Mouse (Mus musculus) embryonic facial prominence, embryonic 13.5 days (tissue): ENCODE data around the gene Elmo3. TPM values are rescaled to one million over a fixed set of nuclear protein-coding genes. Genes with fewer than 3 reads are reported as not detected.
A peak's percentile ranks its signal among the peaks of the same experiment; 100 is the strongest.

Experiments
- ATAC-seq: fragments of 200-750 bp; cut with Nextera tagmentation; 2 replicates; pipeline ENCODE4 v1.8.0; 2017; ENCODE audit warnings: low read depth; ENCODE audit not compliant: insufficient number of reproducible peaks, insufficient read depth, low FRiP score, low TSS enrichment
- H3K27ac ChIP-seq: fragments of 300-500 bp; sonication (generic); 2 replicates; pipeline ENCODE4 v1.5.1; 2015; ENCODE audit warnings: moderate library complexity, mild to moderate bottlenecking, inconsistent platforms
- H3K27me3 ChIP-seq: fragments of 300-500 bp; sonication (generic); 2 replicates; pipeline ENCODE4 v1.6.1; 2015; ENCODE audit warnings: mild to moderate bottlenecking, inconsistent platforms
- H3K36me3 ChIP-seq: fragments of 300-500 bp; sonication (generic); 2 replicates; pipeline ENCODE4 v1.6.1; 2015; ENCODE audit warnings: mild to moderate bottlenecking, inconsistent platforms
- H3K4me1 ChIP-seq: fragments of 300-500 bp; sonication (generic); 2 replicates; pipeline ENCODE4 v1.6.1; 2015; ENCODE audit warnings: inconsistent platforms
- H3K4me2 ChIP-seq: fragments of 300-500 bp; sonication (generic); 2 replicates; pipeline ENCODE4 v1.6.1; 2015; ENCODE audit warnings: moderate library complexity, mild to moderate bottlenecking, inconsistent platforms
- H3K4me3 ChIP-seq: fragments of 300-500 bp; sonication (generic); 2 replicates; pipeline ENCODE4 v1.5.1; 2015; ENCODE audit warnings: mild to moderate bottlenecking, inconsistent platforms
- H3K9ac ChIP-seq: fragments of 300-500 bp; sonication (generic); 2 replicates; pipeline ENCODE4 v1.6.1; 2015; ENCODE audit warnings: mild to moderate bottlenecking, inconsistent platforms
- H3K9me3 ChIP-seq: fragments of 300-500 bp; sonication (generic); 2 replicates; pipeline ENCODE4 v1.6.1; 2016; ENCODE audit warnings: inconsistent platforms
- WGBS: fragments of 180-500 bp; shearing (Covaris S2); methylation state at CpG from one replicate; pipeline ENCODE4 v1.1.7; 2015; ENCODE audit warnings: mixed read lengths; 5-methylcytosine and 5-hydroxymethylcytosine counted together
- polyA plus RNA-seq: library from polyadenylated mRNA; unstranded; fragments of >200 nt; fragmentation: Nextera tagmentation; extraction: Ambion mirVana; gene quantifications from 2 replicates; pipeline ENCODE4 v1.2.1, GENCODE M21; 2015

The Elmo3 gene
- polyA plus RNA-seq, 1 experiment from 2014 or later, result 6.0 TPM

DNA sequence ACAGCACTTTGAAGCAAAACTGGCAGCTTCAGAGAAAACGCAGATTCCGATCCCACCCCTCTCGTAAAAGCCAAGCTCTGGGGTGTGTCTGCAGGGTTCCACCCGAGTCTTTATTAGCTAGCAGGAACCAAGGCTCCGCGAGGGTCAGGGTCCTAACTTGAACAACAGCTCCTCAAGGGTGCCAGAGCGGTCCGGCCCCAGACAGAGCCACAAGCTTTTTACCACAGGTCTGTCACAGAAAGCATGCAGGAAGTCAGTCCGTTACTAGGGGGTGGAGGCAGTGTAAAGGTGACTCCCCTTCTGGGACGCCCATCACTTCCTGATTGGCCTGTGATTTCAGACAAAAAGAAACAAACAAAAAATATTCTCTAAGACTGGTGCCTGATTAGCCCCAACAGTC is 40.3 kb upstream of the Elmo3 start:
- 17% methylated on average over 10 of the region's 10 CpGs for WGBS
- Histone ChIP-seq H3K4me3 (peak overlapping the region; percentile 69), H3K4me2 (peak overlapping the region; percentile 86), H3K9me3 (no peaks in the 10 kb centered on the region), H3K4me1 (peaks cover 32% of the 10 kb centered on the region), H3K27ac (no peak overlapping the region), H3K27me3 (peaks cover 89% of the 10 kb centered on the region), H3K9ac (0 out of 2 replicates have a peak overlapping the region, but pooled peaks have one; percentile 7), H3K36me3 (no peaks in the 10 kb centered on the region)
- no peak for ATAC-seq

DNA sequence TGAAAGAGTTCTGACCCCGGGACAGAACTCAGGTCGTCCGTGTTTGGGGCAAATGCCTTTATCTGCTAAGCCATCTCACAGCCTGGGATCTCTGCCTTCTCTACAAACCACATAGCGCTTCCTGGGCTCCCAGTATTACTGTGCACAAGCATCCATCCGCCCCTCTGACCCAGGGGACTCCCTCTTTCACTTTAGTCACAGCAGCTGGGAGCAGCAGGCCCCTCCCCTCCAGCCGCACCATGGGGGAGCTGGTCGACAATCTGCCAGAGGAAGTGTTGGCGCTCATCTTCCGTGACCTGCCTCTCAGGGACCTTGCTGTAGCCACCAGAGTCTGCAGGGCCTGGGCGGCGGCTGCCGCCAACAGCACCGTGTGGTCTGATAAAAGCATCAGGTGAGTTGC is 38.6 kb upstream of the Elmo3 start:
- H3K9me3 ChIP-seq, result no peaks in the 10 kb centered on the region
- ATAC-seq, result no peak
- H3K27me3 ChIP-seq, result peaks cover 90% of the 10 kb centered on the region
- H3K4me3 ChIP-seq, result no peak overlapping the region
- no peak overlapping the region for H3K27ac ChIP-seq
- no peak overlapping the region for H3K4me2 ChIP-seq
- H3K9ac ChIP-seq, result no peak overlapping the region
- H3K4me1 ChIP-seq, result peaks cover 42% of the 10 kb centered on the region
- H3K36me3 ChIP-seq, result no peaks in the 10 kb centered on the region
- WGBS, result 16% methylated on average over 13 of the region's 13 CpGs

DNA sequence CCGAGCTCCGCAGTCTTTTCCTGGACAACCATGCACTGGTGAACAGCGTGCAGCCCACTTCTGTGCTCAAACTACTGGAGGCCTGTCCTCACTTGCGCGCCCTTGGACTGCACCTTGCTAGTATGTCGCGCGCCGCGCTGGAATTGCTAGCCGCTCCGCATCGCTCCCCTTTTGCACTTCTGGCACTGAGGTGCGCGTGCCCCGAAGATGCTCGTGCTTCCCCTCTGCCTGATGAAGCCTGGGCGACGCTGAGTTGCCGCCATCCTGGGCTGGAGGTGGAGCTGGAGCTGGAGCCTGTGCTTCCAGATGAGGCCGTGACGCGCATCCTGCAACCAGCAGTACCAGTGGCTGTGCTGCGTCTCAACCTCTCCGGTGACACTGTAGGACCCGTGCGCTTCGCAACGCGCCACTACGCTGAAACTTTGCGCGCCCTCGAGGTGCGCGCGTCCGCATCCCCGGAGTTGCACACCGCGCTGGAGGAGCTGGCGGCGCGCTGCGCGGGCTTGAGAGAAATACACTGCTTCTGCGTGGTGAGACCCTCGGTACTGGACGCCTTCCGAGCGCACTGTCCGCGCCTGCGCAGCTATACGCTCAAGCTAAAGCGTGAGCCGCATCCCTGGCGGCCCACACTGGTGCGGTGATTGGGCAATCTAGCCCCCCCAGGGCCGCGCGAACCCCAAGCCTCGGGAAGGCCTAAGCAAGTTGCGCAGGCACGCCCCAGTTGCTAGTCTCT is 36.9 kb upstream of the Elmo3 start:
- WGBS, result 1% methylated on average over 65 of the region's 65 CpGs
- no peaks in the 10 kb centered on the region for H3K9me3 ChIP-seq
- no peak overlapping the region for H3K27ac ChIP-seq
- H3K4me1 ChIP-seq, result peaks cover 45% of the 10 kb centered on the region
- H3K9ac ChIP-seq, result peak overlapping the region; percentile 64
- no peaks in the 10 kb centered on the region for H3K36me3 ChIP-seq
- H3K4me3 ChIP-seq, result peak overlapping the region; percentile 51
- H3K4me2 ChIP-seq, result peak overlapping the region; percentile 93
- ATAC-seq, result peak; percentile 66
- H3K27me3 ChIP-seq, result peaks cover 95% of the 10 kb centered on the region

DNA sequence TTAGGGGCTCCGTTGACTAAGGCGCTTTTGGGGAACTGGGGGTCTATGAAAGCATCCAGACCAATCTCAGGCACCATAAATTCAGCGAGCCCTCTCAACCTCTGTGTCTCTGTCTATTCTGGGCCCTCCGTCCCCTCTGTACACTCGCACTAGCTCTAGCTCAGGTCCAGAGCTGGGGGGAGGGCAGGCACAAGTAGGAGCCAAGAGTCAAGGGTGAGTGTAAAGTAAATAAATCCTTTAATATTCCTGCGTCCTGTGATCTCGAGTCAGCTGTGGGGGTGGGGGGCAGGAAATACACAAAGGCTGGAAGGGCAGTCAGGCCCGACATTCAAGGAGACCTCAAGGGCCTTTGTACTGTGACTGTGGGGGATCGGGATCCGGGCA is 36.3 kb upstream of the Elmo3 start:
- peaks cover 95% of the 10 kb centered on the region for H3K27me3 ChIP-seq
- H3K9ac ChIP-seq, result peak overlapping the region; percentile 64
- H3K4me3 ChIP-seq, result peak overlapping the region; percentile 51
- no peaks in the 10 kb centered on the region for H3K36me3 ChIP-seq
- no peaks in the 10 kb centered on the region for H3K9me3 ChIP-seq
- peak overlapping the region; percentile 93 for H3K4me2 ChIP-seq
- H3K4me1 ChIP-seq, result peaks cover 45% of the 10 kb centered on the region
- no peak overlapping the region for H3K27ac ChIP-seq
- ATAC-seq, result no peak; the same call in 1 of the 2 replicates
- WGBS, result under 1% methylated on average over 10 of the region's 10 CpGs

DNA sequence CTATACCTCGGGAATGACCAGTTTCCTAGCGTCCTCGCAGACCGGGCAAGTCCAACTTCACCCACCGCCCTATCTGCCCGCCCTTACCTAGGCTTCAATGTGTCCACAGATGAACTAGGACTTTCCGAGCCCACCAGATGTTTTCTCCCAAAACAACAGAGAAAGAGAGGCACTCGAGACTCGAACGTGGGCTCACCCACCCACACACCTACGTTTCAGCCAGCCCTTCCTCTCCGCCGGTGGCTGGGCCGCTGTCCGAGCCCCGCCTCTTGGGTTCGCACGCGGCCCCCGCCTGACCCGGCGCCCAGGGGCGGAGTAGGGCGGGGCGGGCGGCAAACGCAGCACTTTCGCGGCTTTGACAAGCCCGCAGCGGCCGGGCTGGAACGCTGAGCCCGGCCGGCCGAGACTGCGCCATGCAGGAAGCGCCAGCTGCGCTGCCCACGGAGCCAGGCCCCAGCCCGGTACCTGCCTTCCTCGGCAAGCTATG is 35.9 kb upstream of the Elmo3 start, which contains the start of gene Hsf4:
Gene Hsf4 (plus strand): TSS at position 341 of the 487 bp plus-strand sequence.
- H3K27me3 ChIP-seq, result peaks cover 97% of the 10 kb centered on the region
- H3K27ac ChIP-seq, result no peak within 1 kb of the TSS
- H3K4me1 ChIP-seq, result peaks cover 45% of the 10 kb centered on the region
- H3K9me3 ChIP-seq, result no peaks in the 10 kb centered on the region
- whole genome bisulfite sequencing, result under 1% methylated on average over 42 of the region's 42 CpGs
- H3K4me3 ChIP-seq, result peak within 1 kb of the TSS; percentile 51
- H3K9ac ChIP-seq, result peak within 1 kb of the TSS; percentile 64
- H3K36me3 ChIP-seq, result no peaks in the 10 kb centered on the region
- peak within 1 kb of the TSS; percentile 93 for H3K4me2 ChIP-seq
- ATAC-seq, result no peak

DNA sequence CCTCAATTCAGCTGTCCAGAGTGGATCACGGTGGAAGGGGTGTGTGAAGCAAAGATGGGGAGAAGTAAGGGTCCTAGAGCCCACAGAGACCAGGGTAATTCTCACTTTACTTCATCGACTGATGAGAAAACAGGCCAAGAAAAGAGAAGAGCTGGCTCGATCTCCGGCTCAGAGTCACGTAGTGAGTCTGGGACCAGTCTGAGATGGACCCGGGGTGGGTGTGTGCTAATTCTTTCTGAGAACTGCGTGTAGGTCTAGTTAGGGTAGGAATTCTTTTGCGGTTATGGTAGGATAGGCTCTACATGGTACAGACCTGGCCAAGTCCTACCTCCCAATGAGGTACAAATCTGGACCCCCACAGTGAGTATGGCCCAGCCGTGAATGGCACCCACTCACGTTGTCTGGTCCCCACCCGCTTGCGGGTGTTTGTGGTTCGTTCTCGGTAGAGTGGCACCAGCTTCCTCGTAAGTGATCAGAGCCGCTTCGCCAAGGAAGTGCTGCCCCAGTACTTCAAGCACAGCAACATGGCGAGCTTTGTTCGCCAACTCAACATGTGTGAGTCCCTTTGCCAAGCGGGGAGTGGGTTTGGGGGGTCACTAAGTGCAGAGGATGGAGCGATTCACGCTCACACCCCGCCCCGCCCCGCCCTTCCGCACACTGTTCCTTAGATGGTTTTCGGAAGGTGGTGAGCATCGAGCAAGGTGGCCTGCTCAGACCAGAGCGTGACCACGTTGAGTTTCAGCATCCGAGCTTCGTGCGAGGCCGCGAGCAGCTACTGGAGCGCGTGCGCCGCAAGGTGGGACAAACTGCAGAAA is 35.1 kb upstream of the Elmo3 start:
- Histone ChIP-seq H3K9ac (peak overlapping the region; percentile 64), H3K4me1 (peaks cover 40% of the 10 kb centered on the region), H3K9me3 (no peaks in the 10 kb centered on the region), H3K27me3 (peaks cover 100% of the 10 kb centered on the region), H3K36me3 (no peaks in the 10 kb centered on the region), H3K4me3 (peak overlapping the region; percentile 51), H3K4me2 (peak overlapping the region; percentile 93), H3K27ac (no peak overlapping the region)
- ATAC-seq, result no peak
- WGBS, result 3% methylated on average over 39 of the region's 39 CpGs

DNA sequence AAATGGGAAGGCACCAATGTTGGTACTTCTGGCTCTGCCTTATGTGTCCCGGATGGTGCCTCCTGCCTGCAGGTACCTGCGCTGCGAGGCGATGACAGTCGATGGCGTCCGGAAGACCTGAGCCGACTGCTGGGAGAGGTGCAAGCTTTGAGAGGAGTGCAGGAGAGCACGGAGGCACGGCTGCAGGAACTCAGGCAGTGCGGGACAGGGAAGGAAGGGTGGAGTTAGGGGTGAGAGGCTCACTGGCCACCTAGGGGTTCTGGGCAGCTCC is 34.5 kb upstream of the Elmo3 start:
- H3K4me2 ChIP-seq, result peak overlapping the region; percentile 93
- peaks cover 100% of the 10 kb centered on the region for H3K27me3 ChIP-seq
- peaks cover 45% of the 10 kb centered on the region for H3K4me1 ChIP-seq
- no peaks in the 10 kb centered on the region for H3K36me3 ChIP-seq
- 4% methylated on average over 11 of the region's 11 CpGs for WGBS
- no peaks in the 10 kb centered on the region for H3K9me3 ChIP-seq
- H3K9ac ChIP-seq, result 0 out of 2 replicates have a peak overlapping the region, but pooled peaks have one; percentile 6
- peak overlapping the region; percentile 20 for H3K4me3 ChIP-seq
- no peak overlapping the region for H3K27ac ChIP-seq
- ATAC-seq, result no peak

DNA sequence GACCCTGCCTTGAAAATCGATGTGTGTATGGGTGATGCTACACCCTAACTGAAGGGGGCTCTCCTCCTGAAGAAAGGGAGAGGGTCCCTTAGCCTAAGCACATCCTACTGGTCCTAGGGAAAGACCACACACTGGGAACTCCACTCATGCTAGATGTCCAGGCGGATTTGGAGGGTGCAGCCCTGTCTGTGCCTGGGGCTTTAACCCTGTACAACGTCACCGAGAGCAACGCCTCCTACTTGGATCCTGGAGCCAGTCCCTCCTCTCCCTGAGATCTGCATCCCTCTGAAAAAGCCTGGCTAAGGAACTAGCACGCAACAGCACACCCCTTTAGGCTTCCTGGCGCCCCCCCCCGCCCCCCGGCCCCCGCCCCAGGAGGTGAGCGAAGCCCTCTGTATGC is 30.0 kb upstream of the Elmo3 start:
- ATAC-seq, result no peak
- Histone ChIP-seq H3K4me2 (peak overlapping the region; percentile 82), H3K36me3 (peaks cover 5% of the 10 kb centered on the region; the same call in 1 of the 2 replicates), H3K4me3 (peak overlapping the region; percentile 48; the same call in 1 of the 2 replicates), H3K27me3 (peaks cover 100% of the 10 kb centered on the region), H3K9me3 (no peaks in the 10 kb centered on the region), H3K4me1 (peaks cover 37% of the 10 kb centered on the region), H3K9ac (peak overlapping the region; percentile 57; the same call in 1 of the 2 replicates), H3K27ac (no peak overlapping the region)
- WGBS, result 7% methylated on average over 10 of the region's 11 CpGs

DNA sequence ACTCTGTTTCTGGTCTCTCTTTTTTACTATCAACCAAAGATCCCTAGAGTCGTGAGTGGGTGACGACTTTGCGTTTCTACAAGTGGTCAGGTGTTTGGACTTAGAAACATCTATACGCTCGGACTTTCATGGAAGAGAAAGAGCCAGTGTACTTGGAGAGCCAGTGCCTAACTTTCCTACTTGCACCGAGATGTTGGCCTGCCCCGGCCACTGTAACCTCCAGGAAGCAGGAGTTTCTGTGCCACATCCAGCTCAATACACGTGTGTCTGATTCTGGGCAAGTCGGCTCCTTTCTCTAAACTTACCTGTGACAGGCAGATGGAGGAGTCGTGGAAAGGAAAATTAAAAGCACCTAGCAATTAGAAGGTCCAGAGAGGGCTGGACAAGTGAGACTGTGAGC is 29.6 kb upstream of the Elmo3 start, which contains the start of gene Nol3:
Gene Nol3 (plus strand): TSS at position 301 of the 400 bp plus-strand sequence.
- Histone ChIP-seq H3K36me3 (peaks cover 7% of the 10 kb centered on the region; the same call in 1 of the 2 replicates), H3K4me2 (peak within 1 kb of the TSS; percentile 82), H3K27ac (no peak within 1 kb of the TSS), H3K27me3 (peaks cover 99% of the 10 kb centered on the region), H3K4me3 (peak within 1 kb of the TSS; percentile 48), H3K4me1 (peaks cover 33% of the 10 kb centered on the region), H3K9ac (peak within 1 kb of the TSS; percentile 67), H3K9me3 (no peaks in the 10 kb centered on the region)
- 3% methylated on average over 10 of the region's 10 CpGs for WGBS
- no peak for ATAC-seq

DNA sequence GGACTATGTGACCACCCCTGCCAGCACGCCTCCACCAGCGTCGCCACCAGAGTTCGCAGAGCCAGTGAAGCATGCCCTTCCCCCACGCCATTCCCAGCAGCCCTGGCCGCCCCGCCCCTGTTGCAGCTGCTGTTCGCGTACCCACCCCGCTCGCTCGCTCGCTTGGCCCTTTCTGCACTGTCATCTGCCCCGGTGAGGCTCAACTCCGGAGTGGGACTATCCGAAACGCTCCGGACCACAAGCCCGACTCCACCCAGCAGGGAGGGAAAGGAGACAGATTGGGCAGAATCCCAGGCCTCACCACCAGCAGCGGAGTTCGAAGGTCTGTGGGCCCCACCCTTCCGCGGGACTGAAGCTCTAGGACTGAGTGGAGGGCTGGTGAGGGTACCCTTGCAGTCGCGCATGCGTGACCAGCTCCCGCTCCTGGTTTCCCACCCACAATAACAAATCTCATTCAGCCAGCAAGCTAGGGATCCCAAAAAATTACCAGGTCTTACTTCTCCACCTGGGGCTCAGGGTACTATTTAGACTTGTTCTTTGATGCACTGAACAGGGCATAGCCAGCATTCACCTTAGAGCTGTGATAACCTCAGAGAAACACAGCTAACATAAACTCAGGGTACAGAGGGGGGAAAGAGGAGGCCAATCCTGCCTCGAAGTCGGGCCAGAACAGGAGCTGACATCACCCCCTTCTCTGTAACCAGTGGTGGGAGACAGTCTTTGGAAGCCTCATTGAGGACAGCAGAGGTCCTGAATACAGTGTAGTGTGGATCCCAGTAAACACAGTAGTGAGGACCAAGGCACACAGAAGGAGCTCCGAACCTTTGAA is 28.9 kb upstream of the Elmo3 start:
- H3K36me3 ChIP-seq, result peaks cover 11% of the 10 kb centered on the region; the same call in 1 of the 2 replicates
- peak overlapping the region; percentile 67 for H3K9ac ChIP-seq
- H3K4me1 ChIP-seq, result peaks cover 31% of the 10 kb centered on the region
- H3K27ac ChIP-seq, result no peak overlapping the region
- peak overlapping the region; percentile 82 for H3K4me2 ChIP-seq
- H3K27me3 ChIP-seq, result peaks cover 96% of the 10 kb centered on the region
- no peak for ATAC-seq
- 3% methylated on average over 30 of the region's 30 CpGs for WGBS
- H3K4me3 ChIP-seq, result peak overlapping the region; percentile 48
- H3K9me3 ChIP-seq, result no peaks in the 10 kb centered on the region

DNA sequence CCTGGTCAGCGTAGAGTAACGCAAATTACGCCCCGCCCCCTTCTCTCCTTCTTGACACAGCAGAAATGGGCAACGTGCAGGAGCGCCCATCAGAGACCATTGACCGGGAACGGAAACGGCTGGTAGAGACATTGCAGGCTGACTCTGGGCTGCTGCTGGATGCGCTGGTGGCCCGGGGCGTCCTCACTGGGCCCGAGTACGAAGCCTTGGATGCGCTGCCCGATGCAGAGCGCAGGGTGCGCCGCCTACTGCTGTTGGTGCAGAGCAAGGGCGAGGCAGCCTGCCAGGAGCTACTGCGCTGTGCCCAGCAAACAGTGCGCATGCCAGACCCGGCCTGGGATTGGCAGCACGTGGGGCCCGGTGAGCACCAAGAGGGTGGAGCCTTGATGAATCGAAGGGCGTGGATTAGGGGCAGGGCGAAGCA is 26.5 kb upstream of the Elmo3 start:
- H3K9ac ChIP-seq, result peak overlapping the region; percentile 52; the same call in 1 of the 2 replicates
- WGBS, result 3% methylated on average over 28 of the region's 28 CpGs
- H3K4me2 ChIP-seq, result peak overlapping the region; percentile 58
- no peaks in the 10 kb centered on the region for H3K9me3 ChIP-seq
- H3K36me3 ChIP-seq, result peaks cover 33% of the 10 kb centered on the region
- H3K27ac ChIP-seq, result no peak overlapping the region
- peak overlapping the region; percentile 29 for H3K4me3 ChIP-seq
- peaks cover 75% of the 10 kb centered on the region for H3K27me3 ChIP-seq
- peaks cover 27% of the 10 kb centered on the region for H3K4me1 ChIP-seq
- ATAC-seq, result peak; percentile 62; the same call in 1 of the 2 replicates
